Mouse (Mus musculus) thymus, adult 2 months (tissue): ENCODE measurements at regions not wholly inside any gene's neighbourhood (a gene's known extent, or its start where the extent isn't known, plus 50 kb on each side); places are given as distances from the start of the nearest gene placed in this dataset.

Experiments
- CTCF ChIP-seq: fragments of 200-500 bp; IDR thresholded peaks from 2 replicates; pipeline ENCODE4 v1.5.1; 2012; ENCODE audit warnings: mild to moderate bottlenecking, control low read depth, low read length, moderate library complexity, borderline replicate concordance; ENCODE audit not compliant: control insufficient read depth, poor library complexity, insufficient read depth; ENCODE audit errors: extremely low read depth
- POLR2A ChIP-seq: fragments of 200-500 bp; IDR thresholded peaks from 2 replicates; pipeline ENCODE4 v1.6.1; 2012; ENCODE audit warnings: mild to moderate bottlenecking, low read length, control low read depth, moderate library complexity; ENCODE audit not compliant: control insufficient read depth, poor library complexity, insufficient read depth; ENCODE audit errors: extremely low read depth

GRCm38 (mm10) chr15:60566267-60566666 is 287.3 kb downstream of the Fam84b start:
- TF ChIP-seq POLR2A: no peak
- TF ChIP-seq CTCF: no peak
